Mouse (Mus musculus) midbrain, embryonic 10.5 days (tissue): ENCODE measurements around the gene Abhd17c. TPM values are rescaled to one million over a fixed set of nuclear protein-coding genes. Genes with fewer than 3 reads are reported as not detected.

Source experiments
- DNase-seq: peaks from one replicate; pipeline ENCODE4 v3.0.0-alpha.2; 2017; ENCODE audit warnings: low spot score
- H3K27ac ChIP-seq: fragments of 300-500 bp; sonication (generic); replicated peaks from 2 replicates; pipeline ENCODE4 v1.5.1; 2016; ENCODE audit warnings: mild to moderate bottlenecking
- H3K27me3 ChIP-seq: fragments of 300-500 bp; sonication (generic); 2 replicates; pipeline ENCODE4 v1.6.1; 2016; ENCODE audit warnings: low read depth, mild to moderate bottlenecking; ENCODE audit not compliant: poor library complexity, severe bottlenecking
- H3K36me3 ChIP-seq: fragments of 300-500 bp; sonication (generic); 2 replicates; pipeline ENCODE4 v1.6.1; 2016; ENCODE audit warnings: mild to moderate bottlenecking, moderate library complexity
- H3K4me1 ChIP-seq: fragments of 300-500 bp; sonication (generic); 2 replicates; pipeline ENCODE4 v1.6.1; 2016
- H3K4me3 ChIP-seq: fragments of 300-500 bp; sonication (generic); 2 replicates; pipeline ENCODE4 v1.5.1; 2016; ENCODE audit warnings: mild to moderate bottlenecking, moderate library complexity
- H3K9me3 ChIP-seq: fragments of 300-500 bp; sonication (generic); replicated peaks from 2 replicates; pipeline ENCODE4 v1.6.1; 2016; ENCODE audit warnings: mild to moderate bottlenecking
- WGBS: fragments of 180-500 bp; shearing (Covaris S2); methylation state at CpG from one replicate; pipeline ENCODE4 v1.1.7; 2016; 5-methylcytosine and 5-hydroxymethylcytosine counted together
- polyA plus RNA-seq: library from polyadenylated mRNA; unstranded; fragments of >200 nt; fragmentation: Nextera tagmentation; extraction: Ambion mirVana; gene quantifications from 2 replicates; pipeline ENCODE4 v1.2.1, GENCODE M21; 2016

Abhd17c gene
- polyA plus RNA-seq, 1 experiment from 2014 or later = 11.9 TPM

GRCm38 (mm10) chr7:84077257-84078013 is 74.3 kb downstream of the Abhd17c start:
- Histone ChIP-seq H3K27me3 (no peaks in the 10 kb centered on the region), H3K36me3 (no peaks in the 10 kb centered on the region), H3K4me1 (no peaks in the 10 kb centered on the region), H3K4me3 (no peak overlapping the region), H3K27ac (no peak overlapping the region), H3K9me3 (no peaks in the 10 kb centered on the region)
- DNase-seq = no peak
- 81% methylated on average over 7 of the region's 7 CpGs for WGBS

- DNase-seq = no peak
- 66% methylated on average over 8 of the region's 8 CpGs for WGBS
- H3K4me3 ChIP-seq = no peak overlapping the region
These were observed 77.4 kb downstream of the Abhd17c start for GRCm38 (mm10) chr7:84074266-84074665.

GRCm38 (mm10) chr7:84073856-84074255 is 77.8 kb downstream of the Abhd17c start:
- no peaks in the 10 kb centered on the region for H3K36me3 ChIP-seq
- no peaks in the 10 kb centered on the region for H3K9me3 ChIP-seq
- 86% methylated on average over 3 of the region's 3 CpGs for WGBS
- no peaks in the 10 kb centered on the region for H3K27me3 ChIP-seq
- H3K27ac ChIP-seq = no peak overlapping the region
- no peak overlapping the region for H3K4me3 ChIP-seq
- H3K4me1 ChIP-seq = no peaks in the 10 kb centered on the region
- DNase-seq = no peak

More at GRCm38 (mm10) chr7:84074266-84074665, 77.4 kb downstream of the Abhd17c start:
- no peaks in the 10 kb centered on the region for H3K4me1 ChIP-seq
- no peak overlapping the region for H3K27ac ChIP-seq
- H3K9me3 ChIP-seq = no peaks in the 10 kb centered on the region
- no peaks in the 10 kb centered on the region for H3K27me3 ChIP-seq
- no peaks in the 10 kb centered on the region for H3K36me3 ChIP-seq

DNA sequence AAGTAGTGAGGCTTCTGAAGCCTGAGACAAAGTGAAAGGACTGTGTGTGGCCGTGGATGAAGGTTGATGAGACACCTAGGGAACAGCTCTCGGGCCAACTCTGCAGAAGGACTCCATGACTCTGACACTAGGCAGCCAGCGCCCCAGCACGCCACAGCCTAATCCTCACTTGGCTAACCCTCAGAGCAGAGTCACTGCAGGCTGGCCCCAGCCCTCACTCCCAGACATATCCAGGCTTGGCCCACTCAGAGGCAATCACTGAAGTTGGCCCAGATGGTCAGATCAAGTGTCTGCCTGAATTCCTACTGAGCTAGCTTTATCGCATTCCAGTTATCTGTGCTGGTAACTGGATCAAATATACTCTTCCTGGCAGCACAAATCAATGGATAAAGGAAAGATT is 82.8 kb downstream of the Abhd17c start:
- Histone ChIP-seq H3K27me3 (no peaks in the 10 kb centered on the region), H3K4me1 (no peaks in the 10 kb centered on the region), H3K36me3 (no peaks in the 10 kb centered on the region), H3K27ac (no peak overlapping the region), H3K4me3 (no peak overlapping the region), H3K9me3 (no peaks in the 10 kb centered on the region)
- WGBS = 74% methylated on average over 5 of the region's 5 CpGs
- no peak for DNase-seq

DNA sequence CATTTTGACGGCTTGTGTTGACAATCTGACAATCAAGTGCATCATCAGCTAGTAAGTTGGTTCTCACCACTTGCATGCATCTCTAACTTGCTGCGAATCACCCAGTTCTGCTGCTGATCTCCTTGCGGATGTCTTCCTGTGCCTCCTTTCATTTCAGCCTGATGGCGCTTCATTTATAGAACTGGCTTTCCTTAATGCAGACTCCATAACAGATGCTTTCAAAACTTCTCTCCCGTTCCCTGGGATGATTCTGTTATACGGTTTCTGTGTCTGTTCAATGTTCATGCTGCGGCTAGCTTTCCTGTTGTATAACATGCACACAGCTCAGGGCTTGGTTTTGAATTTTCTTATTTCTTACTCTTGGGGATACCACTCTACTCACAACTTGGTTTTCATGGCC is 91.9 kb downstream of the Abhd17c start:
- no peaks in the 10 kb centered on the region for H3K4me1 ChIP-seq
- H3K9me3 ChIP-seq = no peaks in the 10 kb centered on the region
- no peak overlapping the region for H3K27ac ChIP-seq
- 87% methylated on average over 7 of the region's 7 CpGs for WGBS
- no peak overlapping the region for H3K4me3 ChIP-seq
- no peaks in the 10 kb centered on the region for H3K27me3 ChIP-seq
- no peaks in the 10 kb centered on the region for H3K36me3 ChIP-seq
- DNase-seq = no peak

Other genes with a start within 250 kb of the Abhd17c start
- 0.12 and 0.68 TPM in 2 replicates for gene Cemip, start 65.4 kb downstream of the Abhd17c start, polyA plus RNA-seq